Mouse (Mus musculus) CD8-positive naive resting alpha-beta T cell, adult 2 months (primary cell): ENCODE measurements around the gene Jhy.
A peak's percentile ranks its signal among the peaks of the same experiment; 100 is the strongest.

Experiments
- DNase-seq, 2 experiments: peaks; one replicate each; pipeline ENCODE4 v3.0.0; 2022; ENCODE audit warnings: low read depth in 2 of 2, low spot score in 2 of 2

The Jhy gene

GRCm38 (mm10) chr9:40963586-40964417 lies at the start of gene Jhy:
Jhy (minus strand) TSS chr9:40964118.
- DNase-seq, result no peak

GRCm38 (mm10) chr9:41012456-41012855 lies 48.5 kb upstream of the Jhy start:
- DNase-seq, result no peak

GRCm38 (mm10) chr9:41011512-41012436 lies 47.9 kb upstream of the Jhy start:
- DNase-seq, result no peak

GRCm38 (mm10) chr9:41007785-41008184 lies 43.9 kb upstream of the Jhy start:
- DNase-seq, result no peak

- DNase-seq, result peak; percentile 34 to 37
These were observed 40.5 kb upstream of the Jhy start, which contains the start of gene Crtam for GRCm38 (mm10) chr9:41004415-41004814. Crtam (minus strand) TSS chr9:41004628.

GRCm38 (mm10) chr9:40997116-40997779 lies 33.3 kb upstream of the Jhy start:
- DNase-seq, result peak in 1 of 2 experiments; percentile 27

GRCm38 (mm10) chr9:40994075-40994474 lies 30.2 kb upstream of the Jhy start:
- peak; percentile 1 to 14 for DNase-seq

GRCm38 (mm10) chr9:40991511-40991910 lies 27.6 kb upstream of the Jhy start:
- no peak for DNase-seq

GRCm38 (mm10) chr9:40989940-40990588 lies 26.1 kb upstream of the Jhy start:
- DNase-seq, result peak; percentile 38 to 60

GRCm38 (mm10) chr9:40984313-40984712 lies 20.4 kb upstream of the Jhy start:
- no peak for DNase-seq

GRCm38 (mm10) chr9:40983758-40984157 lies 19.8 kb upstream of the Jhy start:
- DNase-seq, result no peak

- no peak for DNase-seq
These were observed 18.6 kb upstream of the Jhy start for GRCm38 (mm10) chr9:40982480-40982879.

GRCm38 (mm10) chr9:40974042-40974801 lies 10.3 kb upstream of the Jhy start:
- DNase-seq, result no peak

- no peak for DNase-seq
These were observed 448 bp upstream of the Jhy start for GRCm38 (mm10) chr9:40964418-40964714.

GRCm38 (mm10) chr9:40961401-40961800 lies 2.5 kb downstream of the Jhy start:
- DNase-seq, result no peak

- no peak for DNase-seq
These were observed 14.8 kb downstream of the Jhy start for GRCm38 (mm10) chr9:40949039-40949615.

GRCm38 (mm10) chr9:40948473-40948872 lies 15.4 kb downstream of the Jhy start:
- DNase-seq, result no peak

- DNase-seq, result no peak
These were observed 16.8 kb downstream of the Jhy start for GRCm38 (mm10) chr9:40947131-40947530.

GRCm38 (mm10) chr9:40937425-40937824 lies 26.5 kb downstream of the Jhy start:
- DNase-seq, result no peak

GRCm38 (mm10) chr9:40933323-40933722 lies 30.6 kb downstream of the Jhy start:
- no peak for DNase-seq
